Mouse (Mus musculus) left cerebral cortex, adult 11 months (tissue): ENCODE measurements at regions not wholly inside any gene's neighbourhood (a gene's known extent, or its start where the extent isn't known, plus 50 kb on each side); places are given as distances from the start of the nearest gene placed in this dataset.

Experiments used
- DNase-seq: peaks from one replicate; pipeline ENCODE4 v3.0.0; 2022; ENCODE audit warnings: low spot score

DNA sequence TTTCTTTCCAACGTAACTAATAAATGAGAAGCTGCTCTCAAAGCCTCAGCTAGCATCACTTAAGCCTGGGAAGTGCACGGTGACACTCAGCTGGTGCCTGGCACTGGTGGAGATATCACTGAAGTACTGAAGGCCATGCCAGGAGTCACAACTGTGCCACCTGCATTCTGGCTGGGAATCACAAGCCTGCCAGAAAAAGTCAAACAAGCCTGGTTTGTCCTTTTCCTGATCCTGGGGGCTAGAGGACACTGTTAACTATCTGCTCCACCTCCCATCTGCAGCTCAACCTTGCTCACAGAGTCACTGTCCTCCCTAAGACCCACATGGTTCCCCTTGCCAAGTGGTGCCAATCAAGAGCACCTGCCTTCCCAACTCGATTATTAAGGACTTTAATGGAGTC, 135.2 kb upstream of the Car8 start:
- DNase-seq: no peak

DNA sequence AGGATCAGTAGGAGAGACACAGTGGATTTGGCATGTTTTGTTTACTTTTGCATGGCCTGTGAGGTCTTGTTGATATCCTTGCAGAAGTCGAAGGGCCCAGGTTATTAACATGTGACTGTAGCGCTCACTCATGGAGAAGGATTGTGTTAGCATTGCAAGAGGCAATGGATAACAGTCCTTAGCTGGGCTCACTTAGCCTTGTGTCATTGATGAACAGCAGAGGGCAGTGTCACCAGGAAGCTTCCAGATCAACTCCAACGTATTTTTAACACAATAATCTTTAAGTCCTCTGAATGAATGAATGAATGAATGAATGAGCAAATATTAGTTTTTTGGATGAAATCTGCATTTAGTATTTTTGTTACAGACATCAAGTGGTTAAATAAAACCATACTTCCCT, 133.2 kb upstream of the Car8 start:
- no peak for DNase-seq

DNA sequence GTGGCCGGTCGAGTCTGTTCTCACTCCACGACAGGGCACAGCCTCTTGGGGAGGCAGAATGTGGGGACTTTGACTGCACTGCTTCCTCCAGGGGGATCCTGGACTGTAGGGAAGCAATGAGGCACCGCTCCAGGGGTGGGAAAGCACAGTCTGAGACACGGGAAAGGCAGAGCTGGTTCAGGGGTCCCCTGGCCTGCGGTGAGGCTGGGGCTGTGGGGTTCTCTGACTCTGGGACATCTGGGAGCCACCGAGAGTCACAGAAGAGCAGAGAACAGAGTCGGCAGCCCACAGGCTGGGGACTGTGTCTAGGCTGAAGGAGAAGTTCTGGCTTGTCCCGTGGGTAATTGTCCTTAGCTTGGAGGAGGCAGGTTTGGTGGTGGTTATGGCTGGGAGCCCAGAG, 131.9 kb upstream of the Car8 start:
- DNase-seq: no peak

DNA sequence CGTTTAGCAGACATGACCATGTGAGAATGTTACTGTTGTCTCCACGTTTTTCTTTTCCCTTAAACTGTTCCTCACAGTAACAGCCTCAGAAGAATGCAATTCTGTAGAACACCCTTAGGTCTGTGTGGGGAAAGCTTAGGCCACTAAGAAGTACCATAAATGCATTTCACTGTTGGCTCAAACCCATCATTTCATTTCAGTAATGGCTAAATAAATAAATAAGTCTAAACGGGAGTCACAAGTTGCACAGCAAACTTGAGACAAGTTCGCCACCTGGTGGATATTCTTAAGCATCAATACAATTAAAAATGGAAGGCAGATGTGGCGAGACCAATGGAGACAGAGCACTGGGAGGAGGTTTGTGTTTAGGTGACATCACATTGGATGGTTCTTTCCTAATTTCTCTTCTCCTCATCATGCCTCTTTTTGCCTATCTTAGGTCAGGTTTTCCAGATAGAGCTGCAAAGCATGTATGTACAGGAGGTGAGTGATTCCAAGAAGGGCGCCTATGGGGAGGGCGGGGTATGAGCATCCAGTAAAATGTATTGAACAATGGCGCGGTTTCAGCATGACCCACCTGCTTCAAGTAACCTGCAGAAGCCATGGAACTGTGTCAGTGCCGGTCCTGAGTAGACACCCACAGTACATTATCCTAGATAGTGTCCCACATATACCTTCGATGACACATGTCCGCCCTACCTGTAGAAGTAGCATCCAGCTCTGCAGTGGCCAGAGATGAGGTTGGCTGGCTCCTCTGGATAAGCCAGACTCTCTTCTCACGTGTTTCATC, 128.8 kb upstream of the Car8 start:
- DNase-seq: peak; percentile 47

DNA sequence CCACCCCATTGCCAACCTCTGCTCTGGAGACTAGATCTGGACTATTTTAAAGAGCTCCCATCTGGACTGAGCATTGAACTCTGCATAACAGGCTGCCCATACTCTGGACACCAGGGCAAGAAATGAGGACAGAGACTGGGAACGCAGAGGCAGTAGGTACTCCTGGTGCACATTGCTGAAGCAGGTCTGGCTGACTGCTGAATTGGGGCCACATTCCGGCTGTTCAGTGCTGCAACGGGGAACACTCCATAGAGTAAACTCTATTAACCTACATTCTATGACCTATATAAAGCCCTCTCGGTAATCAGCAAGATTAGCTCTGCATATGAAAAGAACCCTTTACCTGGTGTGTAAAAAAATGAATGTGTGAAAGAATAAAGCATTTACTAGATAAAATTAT, 128.1 kb upstream of the Car8 start:
- DNase-seq: no peak

DNA sequence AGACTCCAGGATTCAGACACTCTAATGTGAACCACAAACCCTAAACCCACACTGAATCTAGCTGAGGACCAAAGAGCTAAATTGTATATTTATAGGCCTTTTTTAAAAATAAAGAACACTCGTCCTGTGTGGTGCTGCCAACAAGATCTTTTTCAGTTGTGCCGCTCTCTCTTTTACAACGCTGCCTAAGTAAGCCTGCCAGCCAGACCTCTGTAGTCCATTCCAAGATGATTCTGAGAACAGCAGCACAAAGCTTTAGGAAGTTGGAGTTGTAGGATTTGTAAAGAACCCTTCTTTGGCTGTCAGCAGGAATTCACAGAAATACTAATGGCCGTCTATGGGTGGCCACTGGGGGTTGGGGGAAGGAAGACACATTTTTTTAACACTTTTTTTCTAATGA, 123.6 kb upstream of the Car8 start:
- no peak for DNase-seq

DNA sequence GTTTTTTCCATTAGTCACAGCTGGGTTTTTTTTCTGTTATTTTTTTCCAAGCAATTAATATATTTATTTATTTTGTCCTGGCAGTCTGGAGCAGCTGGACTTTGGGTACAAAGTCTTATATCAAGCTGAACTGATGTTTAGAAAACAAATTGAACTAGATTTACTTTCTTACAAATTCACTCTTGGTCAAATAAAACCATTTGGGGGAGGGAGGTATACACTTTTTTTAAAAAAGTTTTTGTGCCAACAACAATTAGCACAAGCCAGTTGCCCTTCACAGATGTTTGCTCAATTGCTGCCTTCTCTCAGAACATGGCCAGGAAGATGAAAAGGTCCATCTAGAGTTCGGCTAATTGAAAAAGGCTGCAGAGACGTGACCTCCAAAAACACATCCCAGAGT, 123.1 kb upstream of the Car8 start:
- no peak for DNase-seq

DNA sequence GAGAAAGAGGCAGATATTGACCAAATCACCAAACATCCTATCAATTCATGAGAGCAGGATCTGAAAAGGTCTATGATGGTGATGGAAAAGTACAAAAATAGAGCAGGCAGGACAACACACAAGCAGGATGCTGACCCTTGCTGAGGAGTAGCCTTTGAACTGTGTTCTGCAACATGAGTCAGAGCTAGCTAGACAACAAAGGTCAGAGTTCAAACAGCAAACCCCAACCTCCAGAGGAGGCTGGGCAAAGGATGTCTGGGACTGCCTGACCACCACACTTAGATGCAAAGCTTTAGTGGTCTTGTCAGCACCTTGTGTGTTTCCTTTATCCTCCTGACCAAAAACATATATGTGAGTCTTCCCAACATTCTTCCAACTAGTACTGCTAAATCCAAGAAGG, 122.5 kb upstream of the Car8 start:
- no peak for DNase-seq

DNA sequence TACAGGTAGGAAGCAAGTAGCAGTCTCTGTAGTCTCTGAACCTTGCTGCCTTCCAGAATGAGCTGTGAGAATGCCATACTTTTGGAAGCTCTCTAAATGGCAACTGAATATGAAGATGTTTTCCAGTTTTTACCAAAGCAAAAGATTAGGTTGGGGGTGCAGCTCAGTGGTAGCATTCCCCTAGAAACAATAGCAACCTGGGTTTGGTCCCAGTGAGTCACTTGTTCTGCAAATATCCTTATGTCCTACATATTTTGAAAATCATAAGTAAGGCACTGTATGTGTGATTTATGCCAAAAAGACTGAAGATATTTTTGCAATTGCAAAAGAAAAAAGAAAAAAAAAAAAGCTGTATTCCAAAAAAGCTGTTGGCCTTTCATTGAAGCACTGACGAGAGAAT, 118.6 kb upstream of the Car8 start:
- DNase-seq: no peak

DNA sequence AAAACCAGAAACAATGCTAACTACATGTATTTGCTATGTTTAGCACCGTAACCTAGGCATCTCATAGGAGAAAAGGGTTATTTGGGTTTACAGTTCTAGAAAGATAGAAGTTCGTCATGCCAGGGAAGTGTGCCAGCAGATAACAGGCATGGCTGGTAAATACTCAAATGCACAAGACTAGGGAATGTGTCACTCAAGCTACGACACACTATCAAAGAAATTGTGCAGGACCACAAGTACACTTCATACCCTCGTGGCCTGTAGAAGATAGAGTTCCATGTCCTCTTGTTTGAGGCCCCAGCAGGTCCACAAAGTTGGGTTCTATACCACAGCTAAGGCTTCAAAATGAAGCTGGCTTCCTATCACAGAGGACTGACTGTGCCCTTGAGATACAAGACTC, 103.1 kb upstream of the Car8 start:
- DNase-seq: no peak

DNA sequence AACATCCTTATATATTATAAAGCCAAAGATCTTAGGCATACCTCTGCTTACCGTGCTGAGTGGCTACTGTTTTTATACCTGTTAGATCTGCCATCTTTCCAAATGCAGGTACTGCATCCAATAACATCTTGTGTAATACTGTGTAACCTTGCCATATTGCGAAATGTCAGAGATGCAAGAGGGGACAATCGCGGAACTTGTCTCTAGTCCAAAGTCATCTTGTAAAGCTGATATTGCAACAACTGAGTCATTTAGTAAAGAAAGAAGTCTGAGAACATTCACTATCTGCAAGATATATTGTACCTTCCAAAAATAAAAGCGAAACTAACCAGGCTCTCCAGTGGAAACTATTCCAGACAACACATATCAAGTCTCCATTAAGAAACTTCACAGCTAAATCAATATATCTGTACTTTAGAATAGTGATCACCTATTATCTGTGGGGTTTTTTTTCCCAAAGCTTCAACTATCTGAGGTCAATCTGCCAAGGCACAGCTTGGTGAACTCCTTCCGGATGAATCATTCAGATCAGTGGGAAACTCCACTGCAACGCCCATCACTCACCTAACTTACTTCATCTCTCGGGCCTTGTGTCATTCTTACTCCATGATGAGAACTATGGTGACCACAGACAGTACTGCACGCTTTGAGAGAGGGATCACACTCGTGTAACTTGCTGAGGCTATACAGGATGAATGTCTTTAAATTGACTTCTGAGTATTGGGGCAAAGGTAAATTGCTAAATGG, 70.6 kb upstream of the Car8 start:
- DNase-seq: no peak

DNA sequence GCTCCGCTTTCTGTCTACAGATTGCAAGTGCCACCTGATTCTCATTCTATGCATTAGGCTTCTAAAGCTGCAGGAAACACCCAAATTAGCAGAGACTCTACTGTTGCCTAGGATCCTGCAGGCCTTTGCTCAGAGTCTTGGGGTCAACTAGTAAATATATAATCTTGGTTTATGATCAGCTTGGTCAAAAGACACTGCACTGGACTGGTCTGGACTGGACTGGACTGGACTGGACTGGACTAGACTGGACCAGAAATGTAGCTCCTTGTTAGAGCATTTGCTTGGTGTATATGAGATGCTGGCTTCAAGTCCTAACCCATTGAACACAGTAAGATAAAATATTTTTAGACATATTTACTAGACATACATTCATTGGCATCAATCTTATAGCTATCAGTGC, 53.7 kb upstream of the Car8 start:
- DNase-seq: no peak

DNA sequence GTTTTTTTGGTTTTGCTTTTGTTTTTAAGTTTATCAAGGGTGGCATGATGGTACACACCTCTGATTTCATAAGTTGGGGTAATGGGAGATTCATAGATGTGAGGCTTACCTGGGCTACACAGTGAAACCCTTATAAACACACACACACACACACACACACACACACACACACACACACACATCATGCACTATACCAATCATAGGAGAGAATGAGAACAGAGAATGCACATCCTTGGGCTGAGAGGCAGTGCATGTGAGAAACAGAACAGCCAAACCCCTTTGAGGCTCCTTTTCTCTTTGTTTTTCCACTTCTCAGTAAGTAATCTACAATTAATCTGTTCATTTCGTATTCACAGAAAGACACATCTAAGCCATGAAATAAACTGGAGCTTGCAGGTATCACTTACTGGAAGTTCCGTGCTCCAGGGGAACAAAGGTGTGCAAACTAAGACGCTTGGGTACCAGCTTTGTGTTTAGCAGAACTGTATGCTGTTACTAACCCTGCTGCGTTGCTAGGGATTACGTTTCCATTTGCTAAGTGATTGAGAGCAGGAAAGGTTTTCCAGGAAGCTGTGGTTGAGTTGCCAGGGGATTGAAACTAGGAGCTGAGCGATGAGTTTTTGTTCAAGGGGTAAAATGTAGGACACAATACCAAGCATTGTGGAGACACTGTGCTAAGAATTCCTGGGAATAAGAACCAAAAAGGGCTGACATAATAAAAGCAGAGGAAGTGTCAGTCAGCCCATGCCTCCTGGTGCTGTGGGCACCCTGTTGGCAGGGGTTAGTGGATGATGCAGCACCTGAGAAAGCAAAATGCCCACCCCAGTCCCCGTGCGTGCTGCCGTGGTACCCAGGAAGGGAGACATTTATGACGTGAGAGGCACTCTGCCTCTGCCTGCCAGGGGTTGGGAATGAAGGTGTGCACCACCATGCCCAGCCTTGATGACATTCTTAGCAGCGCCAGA, 53.0 kb upstream of the Car8 start:
- no peak for DNase-seq

DNA sequence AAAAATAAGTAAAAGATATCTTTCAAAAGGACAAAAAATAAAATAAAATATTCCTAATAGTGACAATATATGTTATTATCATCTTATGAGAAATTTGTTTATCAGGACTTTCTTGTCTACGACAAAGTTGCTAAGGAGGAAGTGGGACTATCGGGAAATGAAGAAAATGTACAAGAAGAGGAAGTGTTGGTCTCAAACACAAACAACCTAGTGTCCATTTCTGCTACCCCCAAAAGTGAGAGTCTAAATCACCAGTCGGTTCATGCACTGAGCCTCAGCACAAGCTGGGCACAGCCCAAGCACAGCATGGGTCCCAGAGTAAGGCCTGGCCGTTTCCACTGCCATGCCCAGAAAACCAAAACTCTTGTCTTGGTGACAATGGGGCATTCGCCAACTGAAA, 51.1 kb upstream of the Car8 start:
- no peak for DNase-seq
